Comparison of ENCODE assay signal across 8 mouse cellular contexts in the genomic region with DNA sequence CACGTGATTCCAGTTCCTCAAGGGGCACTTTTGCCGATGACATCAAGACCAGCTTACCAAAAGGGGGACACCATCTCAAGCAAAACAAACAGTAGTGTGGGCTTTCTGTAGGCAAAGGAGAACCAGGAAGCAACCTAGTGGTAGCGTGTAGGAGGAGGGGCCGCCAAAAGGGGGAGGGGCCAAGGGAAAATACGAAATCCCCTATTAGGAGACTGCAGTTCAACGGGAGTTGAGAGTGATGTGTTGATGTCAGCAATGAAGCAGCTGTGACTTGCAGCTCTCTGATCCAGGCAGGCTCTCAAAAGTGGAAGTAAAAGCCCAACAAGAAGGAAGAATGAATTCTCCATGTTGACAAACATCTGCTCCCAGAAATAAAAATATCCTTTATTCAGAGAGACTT. TPM values are rescaled to one million over a fixed set of nuclear protein-coding genes. Genes with fewer than 3 reads are reported as not detected.
A peak's percentile ranks its signal among the peaks of the same experiment; 100 is the strongest.
DNase-seq lines count a peak whose midpoint lies in the region; ATAC-seq and TF ChIP-seq lines count a peak whose summit lies in the region.
"Had no signal": no experiment of that assay in that cellular context is flagged by ENCODE, and none has a peak within 500 bp of the region (broad histone marks: within the 10 kb centered on the region; RNA-seq: fewer than 3 reads in every experiment).

No protein-coding gene starts in this region.

- H3K27me3 ChIP-seq in forebrain, embryonic 10.5 days (ENCODE audit: poor library complexity, severe bottlenecking): no peaks in the 10 kb centered on the region
- H3K27me3 ChIP-seq: embryonic facial prominence, embryonic 15.5 days had no signal

- WGBS in forebrain, embryonic 10.5 days: 56% methylated on average over 6 of the region's 6 CpGs

- TF ChIP-seq POLR2A in bone marrow macrophage, adult 2 months (IDR thresholded peaks at IDR 0.05; ENCODE audit: borderline replicate concordance, low read depth, low read length): no peak

- H3K4me3 ChIP-seq in bone marrow macrophage, adult 2 months (ENCODE audit: insufficient read depth, low read length): peak overlapping the region; percentile 14; the same call in 1 of the 2 replicates
- H3K4me3 ChIP-seq in forebrain, embryonic 10.5 days: no peak overlapping the region
- H3K4me3 ChIP-seq: embryonic facial prominence, embryonic 15.5 days had no signal

- H3K27ac ChIP-seq in bone marrow macrophage, adult 2 months (ENCODE audit: insufficient read depth, low read depth, low read length): peak overlapping the region; percentile 85
- no peak overlapping the region for H3K27ac ChIP-seq in forebrain, embryonic 10.5 days
- H3K27ac ChIP-seq: embryonic facial prominence, embryonic 15.5 days had no signal

- no peak for TF ChIP-seq CTCF in bone marrow macrophage, adult 2 months (IDR thresholded peaks at IDR 0.05; ENCODE audit: low read depth, low read length)

- H3K4me1 ChIP-seq in bone marrow macrophage, adult 2 months (ENCODE audit: control insufficient read depth, insufficient read depth, low read length): peaks cover 32% of the 10 kb centered on the region
- H3K4me1 ChIP-seq in forebrain, embryonic 10.5 days: 0 out of 2 replicates have a peak, but pooled peaks cover 5% of the 10 kb centered on the region
- H3K4me1 ChIP-seq: embryonic facial prominence, embryonic 15.5 days had no signal

- DNase-seq in induced T-regulatory cell, adult 2 months (ENCODE audit: low read depth): peak; percentile 93
- DNase-seq in lung, postnatal 25 days (ENCODE audit: low spot score): peak; percentile 83
- DNase-seq in thymus, adult 18-20 months: peak; percentile 27 to 67
- no peak for DNase-seq in forebrain, embryonic 10.5 days (ENCODE audit: extremely low spot score, low spot score)
- no peak for DNase-seq in embryo, embryonic 10 days (ENCODE audit: low spot score)

- H3K9me3 ChIP-seq in forebrain, embryonic 10.5 days: peaks cover 7% of the 10 kb centered on the region

- H3K36me3 ChIP-seq in forebrain, embryonic 10.5 days (replicated peaks): no peaks in the 10 kb centered on the region
- H3K36me3 ChIP-seq: embryonic facial prominence, embryonic 15.5 days had no signal

- ATAC-seq in CD4-positive, CD25-positive, alpha-beta regulatory T cell, adult 4 months: peak; percentile 65

RNA-seq across cellular contexts. Expression of a gene that starts 17.7 kb away (rescaled TPM):
- 100 to 1,000 TPM in 1 of 2 experiments, 10 to 100 TPM in 1; 93.9 to 121 TPM for polyA plus RNA-seq in CD4-positive, CD25-positive, alpha-beta regulatory T cell, adult 4 months (2017; shearing (Covaris generic))
- polyA plus RNA-seq in bone marrow macrophage, adult 2 months (2012; ENCODE audit: insufficient read depth, insufficient read length, missing spikeins): not detected in 2 replicates
- 0.05 TPM in 1 of 2 replicates, not detected in the other for polyA plus RNA-seq in forebrain, embryonic 10.5 days (2016; fragmentation: Nextera tagmentation; extraction: Ambion mirVana)

RNA-seq across cellular contexts. Expression of a gene that starts 25.3 kb away (rescaled TPM):
- 10 to 100 TPM; 68.5 to 94.4 TPM for polyA plus RNA-seq in CD4-positive, CD25-positive, alpha-beta regulatory T cell, adult 4 months (2017; shearing (Covaris generic))
- polyA plus RNA-seq in bone marrow macrophage, adult 2 months (2012; ENCODE audit: insufficient read depth, insufficient read length, missing spikeins): 111 and 122 TPM in 2 replicates
- 20.3 and 21.0 TPM in 2 replicates for polyA plus RNA-seq in forebrain, embryonic 10.5 days (2016; fragmentation: Nextera tagmentation; extraction: Ambion mirVana)

Comparison
In these comparisons a context has a peak if more than half of its experiments do, and no peak if none do; other contexts are left out.
1. DNase-seq: peak in induced T-regulatory cell, adult 2 months (single experiment), lung, postnatal 25 days (single experiment) and thymus, adult 18-20 months (2 of 2); none in forebrain, embryonic 10.5 days (single experiment) and embryo, embryonic 10 days (single experiment).
2. RNA of a gene that starts 17.7 kb away (polyA plus RNA-seq): 93.9 to 121 TPM in CD4-positive, CD25-positive, alpha-beta regulatory T cell, adult 4 months; not detected in bone marrow macrophage, adult 2 months and 0.05 TPM in forebrain, embryonic 10.5 days; every median in the first group is over 10 times any median in the second.